Mouse (Mus musculus) cerebellum, adult 11-12 months (tissue): Measurements from ENCODE around the gene Gm4565.
"Not testable (repeated sequence)": the region's sequence is repeated elsewhere in the genome, so short reads cannot be mapped to it uniquely, and the experiment has no call there.

Experiments
- DNase-seq: peaks from one replicate; pipeline ENCODE4 v3.0.0; 2022

Gm4565 gene

GRCm38 (mm10) chr7:22588027-22588426 lies at the start of gene Gm4565:
Gene Gm4565 (minus strand): TSS chr7:22588127.
- DNase-seq: not testable (repeated sequence)

- not testable (repeated sequence) for DNase-seq
Measured at GRCm38 (mm10) chr7:22565243-22565642, 22.7 kb downstream of the Gm4565 start, which contains the start of gene Gm4201. Gene Gm4201 (minus strand): TSS chr7:22565343.

GRCm38 (mm10) chr7:22534787-22535186 lies 53.1 kb downstream of the Gm4565 start, which contains the start of gene Gm8677:
Gene Gm8677 (minus strand): TSS chr7:22534887.
- DNase-seq: not testable (repeated sequence)
